Mouse (Mus musculus) megakaryocyte-erythroid progenitor cell, adult 5-6 weeks (primary cell): Measurements from ENCODE around the gene Dqx1. TPM values are rescaled to one million over a fixed set of nuclear protein-coding genes. Genes with fewer than 3 reads are reported as not detected.

Experiments used
- ATAC-seq: replicated peaks from 2 replicates; pipeline ENCODE4 v1.8.0; 2016; ENCODE audit warnings: mild to moderate bottlenecking, inconsistent platforms; ENCODE audit not compliant: severe bottlenecking, poor library complexity, low FRiP score, low TSS enrichment
- total RNA-seq, 2 experiments: library from RNA; stranded (forward) in 1 of 2; stranded (reverse) in 1 of 2; fragments of 200-1000, 215-1000 nt in 1 of 2; fragments of >200 nt in 1 of 2; fragmentation: Nextera tagmentation in 1 of 2; gene quantifications; 2 replicates each; pipeline ENCODE4 v1.2.3; 2014 to 2017

Gene Dqx1
- total RNA-seq, 2 experiments from 2014 or later, result 0.56 to 6.0 TPM

GRCm38 (mm10) chr6:83101316-83101687 lies 43.7 kb downstream of the Dqx1 start, which contains the start of the genes Ccdc142 and Gm42688:
Gene Ccdc142, plus strand, starts transcription at chr6:83101601.
Gene Gm42688, plus strand, starts transcription at chr6:83101617.
- peak; percentile 86 for ATAC-seq

GRCm38 (mm10) chr6:83101688-83102556 lies 44.3 kb downstream of the Dqx1 start:
- peak; percentile 78 for ATAC-seq

DNA sequence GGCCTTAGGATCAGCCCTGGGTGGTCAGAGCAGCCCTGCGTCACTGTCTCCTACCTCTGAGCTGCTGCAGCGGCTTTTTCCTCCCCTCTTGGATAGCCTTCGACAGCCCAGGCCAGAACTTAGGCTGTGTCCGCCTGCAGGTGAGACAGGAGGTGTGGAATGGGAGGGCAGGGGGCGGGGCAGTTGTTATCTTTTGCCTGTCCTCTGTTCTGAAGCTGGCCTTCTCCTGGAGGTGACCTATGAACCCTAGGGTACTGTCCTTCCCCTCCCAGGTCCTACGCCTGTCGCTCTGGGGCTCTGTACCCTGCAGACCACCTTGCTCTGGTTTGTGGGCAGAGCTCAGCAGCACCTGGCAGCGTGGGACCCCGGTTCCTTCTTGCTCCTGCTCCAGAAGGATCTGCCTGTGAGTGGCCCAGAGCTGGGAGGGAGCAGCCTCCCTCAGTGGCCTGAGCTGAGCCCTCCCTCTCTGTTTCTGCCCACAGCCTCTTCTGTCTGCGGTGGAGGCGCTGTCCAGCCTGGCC lies 45.5 kb downstream of the Dqx1 start:
- ATAC-seq, result no peak

GRCm38 (mm10) chr6:83104158-83104557 lies 46.5 kb downstream of the Dqx1 start:
- ATAC-seq, result no peak

DNA sequence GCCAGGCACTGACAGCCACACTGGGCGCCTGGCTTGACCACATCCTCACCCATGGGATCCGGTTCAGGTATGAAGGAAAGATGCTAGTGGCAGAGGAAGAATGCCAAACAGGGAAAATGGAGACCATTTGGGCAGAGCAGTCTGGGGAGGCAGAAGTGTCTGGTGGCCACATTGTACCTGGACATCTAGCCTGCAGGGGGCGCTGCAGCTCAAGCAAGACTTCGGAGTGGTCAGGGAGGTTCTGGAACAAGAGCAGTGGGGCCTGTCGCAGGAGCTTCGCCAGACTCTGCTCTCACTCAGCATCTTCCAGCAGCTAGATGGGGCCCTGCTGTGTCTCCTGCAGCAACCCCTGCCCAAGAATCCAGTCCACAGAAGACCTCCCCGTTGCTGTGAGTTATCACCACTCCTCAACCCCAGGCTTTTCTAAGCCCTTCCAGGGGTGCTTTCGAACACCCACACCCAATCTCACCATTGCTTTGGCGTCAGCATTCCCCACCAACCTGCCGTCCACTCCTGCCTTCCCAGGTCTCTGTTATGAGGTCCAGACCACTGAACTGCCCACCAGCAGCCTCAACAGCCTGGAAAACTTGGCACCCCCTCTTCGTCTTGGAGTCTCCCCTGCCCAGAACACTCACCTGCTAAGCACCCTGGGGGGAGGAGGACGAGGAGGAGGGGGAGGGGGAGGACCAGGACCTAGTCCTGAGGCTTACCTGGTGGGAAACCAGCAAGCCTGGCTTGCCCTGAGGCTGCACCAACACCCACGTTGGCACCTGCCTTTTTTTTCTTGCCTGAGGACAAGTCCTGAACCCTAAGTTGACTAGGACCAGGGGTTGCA lies 50.1 kb downstream of the Dqx1 start:
- ATAC-seq, result peak; percentile 48; the same call in 1 of the 2 replicates

- ATAC-seq, result peak; percentile 43
Measured at GRCm38 (mm10) chr6:83108762-83109668, 51.4 kb downstream of the Dqx1 start, which contains the start of gene Mrpl53. Gene Mrpl53, plus strand, starts transcription at chr6:83109040.

DNA sequence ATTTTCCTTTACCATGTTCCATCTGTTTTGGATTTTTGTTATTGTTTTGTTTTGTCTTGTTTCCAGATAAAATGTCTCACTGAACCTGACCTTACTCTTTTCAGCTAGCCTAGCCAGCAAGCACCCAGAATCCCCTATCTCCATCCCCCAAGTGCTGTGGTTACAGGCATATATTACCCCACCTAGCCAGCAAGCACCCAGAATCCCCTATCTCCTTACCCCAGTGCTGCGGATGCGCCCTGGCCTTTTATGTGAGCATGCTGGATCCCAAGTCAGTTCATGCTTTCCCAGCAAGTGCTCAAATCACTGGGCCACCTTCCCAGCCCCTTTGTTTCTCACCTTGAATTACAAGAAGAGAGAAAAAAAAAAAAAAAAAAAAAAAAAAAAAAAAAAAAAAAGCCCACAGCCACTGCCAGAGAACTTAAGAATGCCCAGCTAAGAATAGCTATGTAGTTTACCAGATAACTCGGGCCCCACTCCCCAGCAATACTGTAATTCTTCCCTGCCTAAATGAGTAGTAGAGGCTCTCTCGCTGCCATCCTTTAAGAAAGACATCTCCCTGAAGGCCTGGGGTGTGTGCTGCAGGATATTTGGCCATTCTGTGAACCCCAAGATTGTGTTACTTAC lies 54.0 kb downstream of the Dqx1 start:
- ATAC-seq, result no peak; the same call in 1 of the 2 replicates

- peak; percentile 74 for ATAC-seq
Measured at GRCm38 (mm10) chr6:83115011-83115671, 57.5 kb downstream of the Dqx1 start, which contains the start of gene Mogs. Gene Mogs, plus strand, starts transcription at chr6:83115496.

DNA sequence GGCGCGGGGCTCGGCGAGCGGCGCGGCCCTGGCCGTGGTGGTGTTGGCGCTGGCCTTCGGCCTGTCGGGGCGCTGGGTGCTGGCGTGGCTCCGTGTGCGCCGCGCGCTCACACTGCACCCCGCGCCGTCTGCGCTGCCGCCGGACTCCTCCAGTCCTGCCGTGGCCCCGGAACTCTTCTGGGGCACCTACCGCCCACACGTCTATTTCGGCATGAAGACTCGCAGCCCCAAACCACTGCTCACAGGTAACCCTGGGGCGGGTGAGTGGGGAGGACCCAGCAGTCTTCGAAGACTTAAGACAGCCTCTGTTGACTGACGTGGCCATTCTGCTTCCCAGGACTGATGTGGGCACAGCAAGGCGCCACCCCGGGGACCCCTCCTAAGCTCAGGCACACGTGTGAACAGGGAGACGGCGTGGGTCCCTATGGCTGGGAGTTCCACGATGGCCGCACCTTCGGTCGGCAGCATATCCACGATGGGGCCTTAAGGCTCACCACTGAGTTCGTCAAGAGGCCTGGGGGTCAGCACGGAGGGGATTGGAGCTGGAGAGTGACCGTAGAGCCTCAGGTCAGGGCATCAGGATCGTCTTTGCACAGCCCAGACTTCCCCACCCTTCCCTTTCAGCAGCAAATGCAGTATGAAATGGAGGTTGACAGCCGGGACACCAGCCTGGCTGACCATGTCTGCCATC lies 58.2 kb downstream of the Dqx1 start:
- ATAC-seq, result no peak

DNA sequence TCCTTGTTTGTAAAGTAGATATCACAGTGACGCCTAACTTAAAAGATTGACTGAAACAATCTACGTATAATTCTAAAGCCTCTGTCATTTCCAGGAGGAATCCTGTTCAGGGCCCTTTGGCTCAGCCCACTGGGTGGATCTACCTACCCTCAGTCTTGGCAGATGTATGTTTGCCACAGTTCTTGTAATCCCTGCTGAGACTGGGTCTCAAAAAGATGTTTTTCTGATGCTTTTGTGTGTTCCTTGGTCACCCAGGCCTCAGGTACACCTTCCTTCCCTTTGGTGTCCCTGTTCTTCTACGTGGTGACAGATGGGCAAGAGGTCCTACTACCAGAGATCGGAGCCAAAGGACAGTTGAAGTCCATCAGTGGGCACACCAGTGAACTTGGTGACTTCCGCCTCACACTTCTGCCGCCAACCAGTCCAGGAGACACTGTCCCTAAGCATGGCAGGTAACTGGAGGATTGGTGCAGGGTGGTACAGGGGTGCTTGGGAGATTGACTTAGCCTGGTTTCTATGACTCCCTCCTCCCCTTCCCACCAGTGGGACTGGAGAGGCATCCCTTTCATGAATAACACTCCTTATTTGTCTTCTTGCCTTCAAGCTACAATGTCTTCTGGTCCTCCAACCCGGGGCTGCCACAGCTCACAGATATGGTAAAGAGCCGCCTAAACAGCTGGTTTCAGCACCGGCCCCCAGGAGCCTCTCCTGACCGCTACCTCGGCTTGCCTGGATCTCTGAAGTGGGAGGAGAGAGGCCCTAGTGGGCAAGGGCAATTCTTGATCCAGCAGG lies 58.9 kb downstream of the Dqx1 start:
- ATAC-seq, result no peak

Other genes starting within 250 kb of the Dqx1 start
- not detected in 2 replicates for gene Sema4f, start 118.1 kb upstream of the Dqx1 start, total RNA-seq (2014; fragmentation: Nextera tagmentation)
- not detected in 2 replicates for gene Sema4f, start 118.1 kb upstream of the Dqx1 start, total RNA-seq (2017)
- gene M1ap, start 110.9 kb upstream of the Dqx1 start, total RNA-seq (2014; fragmentation: Nextera tagmentation), result 11.4 and 16.2 TPM in 2 replicates
- gene M1ap, start 110.9 kb upstream of the Dqx1 start, total RNA-seq (2017), result 7.5 and 10.2 TPM in 2 replicates
- gene Dok1, start 24.4 kb upstream of the Dqx1 start, total RNA-seq (2014; fragmentation: Nextera tagmentation), result 15.0 and 25.0 TPM in 2 replicates
- 24.2 and 46.1 TPM in 2 replicates for gene Dok1, start 24.4 kb upstream of the Dqx1 start, total RNA-seq (2017)
- gene Loxl3, start 23.7 kb upstream of the Dqx1 start, total RNA-seq (2014; fragmentation: Nextera tagmentation), result 0.67 and 8.2 TPM in 2 replicates
- gene Loxl3, start 23.7 kb upstream of the Dqx1 start, total RNA-seq (2017), result 0.61 and 0.88 TPM in 2 replicates
- gene Aup1, start 3.3 kb upstream of the Dqx1 start, total RNA-seq (2014; fragmentation: Nextera tagmentation), result 246 and 368 TPM in 2 replicates
- gene Aup1, start 3.3 kb upstream of the Dqx1 start, total RNA-seq (2017), result 115 and 128 TPM in 2 replicates
- 225 and 296 TPM in 2 replicates for gene Htra2, start 2.6 kb upstream of the Dqx1 start, total RNA-seq (2014; fragmentation: Nextera tagmentation)
- 97.5 and 128 TPM in 2 replicates for gene Htra2, start 2.6 kb upstream of the Dqx1 start, total RNA-seq (2017)
- gene Tlx2, start 12.4 kb downstream of the Dqx1 start, total RNA-seq (2014; fragmentation: Nextera tagmentation), result not detected in 2 replicates
- gene Tlx2, start 12.4 kb downstream of the Dqx1 start, total RNA-seq (2017), result not detected in 2 replicates
- 25.1 and 27.3 TPM in 2 replicates for gene Pcgf1, start 20.0 kb downstream of the Dqx1 start, total RNA-seq (2014; fragmentation: Nextera tagmentation)
- 7.2 and 12.7 TPM in 2 replicates for gene Pcgf1, start 20.0 kb downstream of the Dqx1 start, total RNA-seq (2017)
- not detected in 2 replicates for gene Lbx2, start 28.5 kb downstream of the Dqx1 start, total RNA-seq (2014; fragmentation: Nextera tagmentation)
- gene Lbx2, start 28.5 kb downstream of the Dqx1 start, total RNA-seq (2017), result not detected in 2 replicates
- 11.3 and 11.7 TPM in 2 replicates for gene Ccdc142, start 43.8 kb downstream of the Dqx1 start, total RNA-seq (2014; fragmentation: Nextera tagmentation)
- gene Ccdc142, start 43.8 kb downstream of the Dqx1 start, total RNA-seq (2017), result 0.38 and 13.3 TPM in 2 replicates
- gene Gm42688, start 43.8 kb downstream of the Dqx1 start, total RNA-seq (2014; fragmentation: Nextera tagmentation), result 7.7 and 8.3 TPM in 2 replicates
- 3.0 and 5.4 TPM in 2 replicates for gene Gm42688, start 43.8 kb downstream of the Dqx1 start, total RNA-seq (2017)
- 50.1 and 97.7 TPM in 2 replicates for gene Mrpl53, start 51.2 kb downstream of the Dqx1 start, total RNA-seq (2014; fragmentation: Nextera tagmentation)
- gene Mrpl53, start 51.2 kb downstream of the Dqx1 start, total RNA-seq (2017), result 37.2 and 37.5 TPM in 2 replicates
- 76.2 and 97.3 TPM in 2 replicates for gene Mogs, start 57.7 kb downstream of the Dqx1 start, total RNA-seq (2014; fragmentation: Nextera tagmentation)
- 88.3 and 127 TPM in 2 replicates for gene Mogs, start 57.7 kb downstream of the Dqx1 start, total RNA-seq (2017)
- gene Wbp1, start 63.7 kb downstream of the Dqx1 start, total RNA-seq (2014; fragmentation: Nextera tagmentation), result 29.1 and 56.6 TPM in 2 replicates
- 61.5 and 75.1 TPM in 2 replicates for gene Wbp1, start 63.7 kb downstream of the Dqx1 start, total RNA-seq (2017)
- gene Ino80b, start 67.6 kb downstream of the Dqx1 start, total RNA-seq (2014; fragmentation: Nextera tagmentation), result 11.2 and 20.1 TPM in 2 replicates
- 28.8 and 32.8 TPM in 2 replicates for gene Ino80b, start 67.6 kb downstream of the Dqx1 start, total RNA-seq (2017)
- 0.49 TPM in 1 of 2 replicates, not detected in the other for gene Rtkn, start 77.6 kb downstream of the Dqx1 start, total RNA-seq (2014; fragmentation: Nextera tagmentation)
- gene Rtkn, start 77.6 kb downstream of the Dqx1 start, total RNA-seq (2017), result 0.42 TPM in 1 of 2 replicates, not detected in the other
- 4.5 TPM in 1 of 2 replicates, not detected in the other for gene Wdr54, start 98.6 kb downstream of the Dqx1 start, total RNA-seq (2014; fragmentation: Nextera tagmentation)
- not detected in 2 replicates for gene Wdr54, start 98.6 kb downstream of the Dqx1 start, total RNA-seq (2017)
- gene 1700003E16Rik, start 98.6 kb downstream of the Dqx1 start, total RNA-seq (2014; fragmentation: Nextera tagmentation), result 0.52 TPM in 1 of 2 replicates, not detected in the other
- not detected in 2 replicates for gene 1700003E16Rik, start 98.6 kb downstream of the Dqx1 start, total RNA-seq (2017)
- 45.8 and 68.1 TPM in 2 replicates for gene Dctn1, start 108.1 kb downstream of the Dqx1 start, total RNA-seq (2014; fragmentation: Nextera tagmentation)
- gene Dctn1, start 108.1 kb downstream of the Dqx1 start, total RNA-seq (2017), result 30.5 and 42.4 TPM in 2 replicates
- not detected in 2 replicates for gene Slc4a5, start 162.0 kb downstream of the Dqx1 start, total RNA-seq (2014; fragmentation: Nextera tagmentation)
- 0.91 TPM in 1 of 2 replicates, not detected in the other for gene Slc4a5, start 162.0 kb downstream of the Dqx1 start, total RNA-seq (2017)